Comparison of ENCODE assay signal across 8 mouse cellular contexts in genomic region chr4:24496116-24496952, GRCm38 (mm10). TPM values are rescaled to one million over a fixed set of nuclear protein-coding genes. Genes with fewer than 3 reads are reported as not detected.
DNase-seq lines count a peak whose midpoint lies in the region; ATAC-seq and TF ChIP-seq lines count a peak whose summit lies in the region.

Gene Mms22l (plus strand): TSS chr4:24496451.

- TF ChIP-seq EP300 in heart, adult 2 months (IDR thresholded peaks at IDR 0.05; ENCODE audit: insufficient read depth, low read depth, low read length), result no peak

- TF ChIP-seq CTCF in heart, adult 2 months (IDR thresholded peaks at IDR 0.05), result 0 out of 2 replicates have a peak, but pooled peaks have one; percentile 4

- TF ChIP-seq POLR2A in heart, adult 2 months (IDR thresholded peaks at IDR 0.05; ENCODE audit: insufficient read depth, low read depth, low read length), result peak; percentile 81

- peak within 1 kb of the TSS; percentile 89 for H3K4me3 ChIP-seq in embryonic facial prominence, embryonic 14.5 days (ENCODE audit: low read depth, low read length)
- peak within 1 kb of the TSS; percentile 89 for H3K4me3 ChIP-seq in heart, adult 2 months
- peak within 1 kb of the TSS; percentile 88 for H3K4me3 ChIP-seq in limb, embryonic 13.5 days
- H3K4me3 ChIP-seq in midbrain, embryonic 16.5 days (ENCODE audit: low read depth, low read length), result peak within 1 kb of the TSS; percentile 98

- peak; percentile 85 for DNase-seq in 3T3-L1 (ENCODE audit: low read depth, low spot score)
- DNase-seq in adrenal gland, postnatal 4 days (ENCODE audit: low spot score in 2 of 2), result peak; percentile 80 to 84
- DNase-seq in embryonic facial prominence, embryonic 14.5 days (ENCODE audit: low spot score), result peak; percentile 97
- DNase-seq in heart, adult 2 months, result peak; percentile 94 to 96
- DNase-seq in kidney, adult 8-10 months, result peak; percentile 87 to 92
- DNase-seq in spleen, postnatal 10 days (ENCODE audit: low spot score in 2 of 2), result peak; percentile 91 to 96

- no peaks in the 10 kb centered on the region for H3K4me1 ChIP-seq in embryonic facial prominence, embryonic 14.5 days (ENCODE audit: control insufficient read depth, insufficient read depth, low read length)
- no peaks in the 10 kb centered on the region; the same call in 1 of the 2 replicates for H3K4me1 ChIP-seq in heart, adult 2 months (ENCODE audit: control insufficient read depth, insufficient read depth, low read length)
- H3K4me1 ChIP-seq in limb, embryonic 13.5 days, result peaks cover 7% of the 10 kb centered on the region; the same call in 1 of the 2 replicates
- peaks cover 7% of the 10 kb centered on the region; the same call in 1 of the 2 replicates for H3K4me1 ChIP-seq in midbrain, embryonic 16.5 days (ENCODE audit: control insufficient read depth, insufficient read depth, low read length)

- H3K27me3 ChIP-seq in embryonic facial prominence, embryonic 14.5 days (replicated peaks; ENCODE audit: control insufficient read depth, insufficient read depth, low read length), result no peaks in the 10 kb centered on the region
- H3K27me3 ChIP-seq in heart, adult 2 months (ENCODE audit: control insufficient read depth, insufficient read depth, low read length), result 0 out of 2 replicates have a peak, but pooled peaks cover 1% of the 10 kb centered on the region
- H3K27me3 ChIP-seq in limb, embryonic 13.5 days, result no peaks in the 10 kb centered on the region
- no peaks in the 10 kb centered on the region for H3K27me3 ChIP-seq in midbrain, embryonic 16.5 days (ENCODE audit: control insufficient read depth, insufficient read depth, low read depth, low read length)

- H3K36me3 ChIP-seq in embryonic facial prominence, embryonic 14.5 days (ENCODE audit: control insufficient read depth, insufficient read depth, low read length), result peaks cover 7% of the 10 kb centered on the region; the same call in 1 of the 2 replicates
- no peaks in the 10 kb centered on the region for H3K36me3 ChIP-seq in heart, adult 2 months (ENCODE audit: control insufficient read depth, insufficient read depth, low read length)
- peaks cover 9% of the 10 kb centered on the region for H3K36me3 ChIP-seq in limb, embryonic 13.5 days
- no peaks in the 10 kb centered on the region for H3K36me3 ChIP-seq in midbrain, embryonic 16.5 days (ENCODE audit: control insufficient read depth, insufficient read depth, low read length)

- peak within 1 kb of the TSS; percentile 96 for H3K9ac ChIP-seq in embryonic facial prominence, embryonic 14.5 days (ENCODE audit: low read depth, low read length)
- peak within 1 kb of the TSS; percentile 81 for H3K9ac ChIP-seq in heart, adult 2 months (ENCODE audit: low read depth, low read length)
- peak within 1 kb of the TSS; percentile 97 for H3K9ac ChIP-seq in limb, embryonic 13.5 days
- H3K9ac ChIP-seq in midbrain, embryonic 16.5 days (ENCODE audit: low read depth, low read length), result peak within 1 kb of the TSS; percentile 84

- H3K79me2 ChIP-seq in heart, adult 2 months (replicated peaks; ENCODE audit: control insufficient read depth, insufficient read depth, low read length), result no peaks in the 10 kb centered on the region

- no peaks in the 10 kb centered on the region for H3K9me3 ChIP-seq in embryonic facial prominence, embryonic 14.5 days (ENCODE audit: control insufficient read depth, low read length)
- H3K9me3 ChIP-seq in limb, embryonic 13.5 days, result no peaks in the 10 kb centered on the region
- peaks cover 2% of the 10 kb centered on the region for H3K9me3 ChIP-seq in midbrain, embryonic 16.5 days (replicated peaks; ENCODE audit: control insufficient read depth, low read length, poor library complexity, severe bottlenecking)

- ATAC-seq in embryonic facial prominence, embryonic 14.5 days (ENCODE audit: low read depth), result peak; percentile 99
- peak; percentile 99 for ATAC-seq in limb, embryonic 13.5 days (ENCODE audit: low FRiP score, low read depth)
- peak; percentile 100 for ATAC-seq in midbrain, embryonic 16.5 days

- H3K4me2 ChIP-seq in embryonic facial prominence, embryonic 14.5 days (ENCODE audit: low read depth, low read length), result peak within 1 kb of the TSS; percentile 77
- peak within 1 kb of the TSS; percentile 80 for H3K4me2 ChIP-seq in limb, embryonic 13.5 days (replicated peaks)
- peak within 1 kb of the TSS; percentile 86 for H3K4me2 ChIP-seq in midbrain, embryonic 16.5 days (ENCODE audit: low read length)

- peak within 1 kb of the TSS; percentile 98 for H3K27ac ChIP-seq in embryonic facial prominence, embryonic 14.5 days (replicated peaks; ENCODE audit: low read depth, low read length)
- H3K27ac ChIP-seq in heart, adult 2 months, result peak within 1 kb of the TSS; percentile 89
- peak within 1 kb of the TSS; percentile 99 for H3K27ac ChIP-seq in limb, embryonic 13.5 days
- peak within 1 kb of the TSS; percentile 93 for H3K27ac ChIP-seq in midbrain, embryonic 16.5 days (ENCODE audit: low read length)

- intact Hi-C loops in heart, adult 2 months (cut with DNase I), result loop anchor here (5.0 kb wide), 2 partner anchors 401 to 786 kb away; partner anchors contain the start of genes Ndufaf4 and Ufl1

- WGBS in embryonic facial prominence, embryonic 14.5 days, result 0% methylated on average over 39 of the region's 83 CpGs
- under 1% methylated on average over 81 of the region's 83 CpGs for WGBS in heart, adult 2 months
- under 1% methylated on average over 83 of the region's 83 CpGs for WGBS in limb, embryonic 13.5 days
- 0% methylated on average over 78 of the region's 83 CpGs for WGBS in midbrain, embryonic 16.5 days

RNA-seq across cellular contexts. Expression of gene Mms22l, which starts in this region (rescaled TPM):
- total RNA-seq in adrenal gland, postnatal 4 days (2021), result 10 to 100 TPM; 13.0 to 16.2 TPM
- 22.7 and 23.4 TPM in 2 replicates for polyA plus RNA-seq in embryonic facial prominence, embryonic 14.5 days (2014; fragmentation: Nextera tagmentation; extraction: Ambion mirVana)
- under 1 TPM; 0.45 to 0.65 TPM for total RNA-seq in heart, adult 2 months (2021)
- polyA plus RNA-seq in heart, adult 2 months (2012; rRNA removed), result 0.35 and 0.56 TPM in 2 replicates
- polyA plus RNA-seq in limb, embryonic 13.5 days (2015; fragmentation: Nextera tagmentation; extraction: Ambion mirVana), result 27.8 and 30.9 TPM in 2 replicates
- 2.7 and 5.0 TPM in 2 replicates for polyA plus RNA-seq in midbrain, embryonic 16.5 days (2015; fragmentation: Nextera tagmentation; extraction: Ambion mirVana)

Comparison
In these comparisons a context has a peak if more than half of its experiments do, and no peak if none do; other contexts are left out.
1. Peak in every context shown above with its lines: DNase-seq, ATAC-seq, H3K4me3 ChIP-seq and H3K27ac ChIP-seq.
2. RNA of gene Mms22l (total RNA-seq): 13.0 to 16.2 TPM in adrenal gland, postnatal 4 days; 0.45 to 0.65 TPM in heart, adult 2 months; every median in the first group is over 4 times any median in the second.
3. Peak in DNase-seq, H3K4me3 ChIP-seq, H3K27ac ChIP-seq and H3K9ac ChIP-seq in heart, adult 2 months; RNA of the gene not detected or under 1 TPM.